Mouse (Mus musculus) limb, embryonic 12.5 days (tissue): ENCODE measurements around the gene Zfp954. TPM values are rescaled to one million over a fixed set of nuclear protein-coding genes. Genes with fewer than 3 reads are reported as not detected.
A peak's percentile ranks its signal among the peaks of the same experiment; 100 is the strongest.
"Not testable (repeated sequence)": the region's sequence is repeated elsewhere in the genome, so short reads cannot be mapped to it uniquely, and the experiment has no call there.

ENCODE experiments used
- ATAC-seq: fragments of 200-750 bp; cut with Nextera tagmentation; 2 replicates; pipeline ENCODE4 v1.8.0; 2017; ENCODE audit warnings: low read depth, moderate TSS enrichment; ENCODE audit not compliant: insufficient number of reproducible peaks, insufficient read depth, low FRiP score, low TSS enrichment
- H3K27ac ChIP-seq: fragments of 300-500 bp; sonication (generic); 2 replicates; pipeline ENCODE4 v1.5.1; 2016; ENCODE audit warnings: mild to moderate bottlenecking, moderate library complexity
- H3K27me3 ChIP-seq: fragments of 300-500 bp; sonication (generic); 2 replicates; pipeline ENCODE4 v1.6.1; 2016; ENCODE audit warnings: mild to moderate bottlenecking, moderate library complexity
- H3K36me3 ChIP-seq: fragments of 300-500 bp; sonication (generic); 2 replicates; pipeline ENCODE4 v1.6.1; 2016; ENCODE audit warnings: mild to moderate bottlenecking, moderate library complexity
- H3K4me1 ChIP-seq: fragments of 300-500 bp; sonication (generic); replicated peaks from 2 replicates; pipeline ENCODE4 v1.6.1; 2016
- H3K4me2 ChIP-seq: fragments of 300-500 bp; sonication (generic); 2 replicates; pipeline ENCODE4 v1.6.1; 2016; ENCODE audit warnings: mild to moderate bottlenecking, moderate library complexity
- H3K4me3 ChIP-seq: fragments of 300-500 bp; sonication (generic); replicated peaks from 2 replicates; pipeline ENCODE4 v1.5.1; 2016; ENCODE audit warnings: mild to moderate bottlenecking
- H3K9ac ChIP-seq: fragments of 300-500 bp; sonication (generic); replicated peaks from 2 replicates; pipeline ENCODE4 v1.6.1; 2016; ENCODE audit warnings: mild to moderate bottlenecking, moderate library complexity
- H3K9me3 ChIP-seq: fragments of 300-500 bp; sonication (generic); 2 replicates; pipeline ENCODE4 v1.6.1; 2016; ENCODE audit warnings: mild to moderate bottlenecking, moderate library complexity
- WGBS: fragments of 180-500 bp; shearing (Covaris S2); methylation state at CpG from one replicate; pipeline ENCODE4 v1.1.7; 2016; 5-methylcytosine and 5-hydroxymethylcytosine counted together
- polyA plus RNA-seq: library from polyadenylated mRNA; unstranded; fragments of >200 nt; fragmentation: Nextera tagmentation; extraction: Ambion mirVana; gene quantifications from 2 replicates; pipeline ENCODE4 v1.2.1, GENCODE M21; 2016

Gene Zfp954
- 13.3 and 14.8 TPM in 2 replicates for polyA plus RNA-seq

DNA sequence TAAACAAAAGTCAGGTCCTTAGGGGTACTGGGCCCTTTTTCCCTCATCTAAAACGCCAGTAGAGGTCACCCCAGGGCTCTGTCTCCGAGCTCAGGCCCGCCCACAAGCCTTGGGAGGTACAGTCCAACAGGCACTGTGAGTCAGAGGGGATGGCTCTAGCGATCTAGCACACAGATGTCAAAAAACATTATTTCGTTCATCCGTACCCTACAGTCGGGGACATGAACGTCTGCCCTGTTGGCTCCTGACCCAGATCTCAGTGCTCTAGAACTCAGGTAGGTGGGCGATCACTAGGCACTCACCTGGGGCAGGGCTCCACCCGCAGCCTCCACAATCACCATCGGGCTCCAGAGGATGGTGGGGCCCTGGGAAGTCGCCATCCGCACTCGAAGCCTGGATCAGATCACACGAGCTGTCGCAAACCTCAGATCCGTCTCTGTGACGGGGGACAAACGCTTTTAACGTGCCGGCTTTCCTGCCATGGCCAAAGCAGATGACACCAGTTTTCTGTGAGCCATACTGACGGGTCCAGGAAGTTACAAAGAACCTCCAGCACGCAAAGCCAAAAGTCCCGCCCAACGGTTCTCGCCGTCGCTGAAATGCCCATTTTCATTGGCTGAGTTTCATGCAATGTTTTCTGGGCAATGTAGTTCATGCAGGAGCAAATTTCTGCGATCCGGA is at the start of gene Zfp954:
Zfp954 (minus strand) TSS at position 568 of the 681 bp plus-strand sequence.
- no peaks in the 10 kb centered on the region for H3K4me1 ChIP-seq
- peak within 1 kb of the TSS; percentile 63 for H3K9ac ChIP-seq
- peak; percentile 91 for ATAC-seq
- WGBS, result under 1% methylated on average over 30 of the region's 30 CpGs
- peak within 1 kb of the TSS; percentile 62; the same call in 1 of the 2 replicates for H3K27ac ChIP-seq
- peaks cover 30% of the 10 kb centered on the region for H3K36me3 ChIP-seq
- peak within 1 kb of the TSS; percentile 62 for H3K4me2 ChIP-seq
- peak within 1 kb of the TSS; percentile 59 for H3K4me3 ChIP-seq
- H3K9me3 ChIP-seq, result no peaks in the 10 kb centered on the region
- no peaks in the 10 kb centered on the region for H3K27me3 ChIP-seq

DNA sequence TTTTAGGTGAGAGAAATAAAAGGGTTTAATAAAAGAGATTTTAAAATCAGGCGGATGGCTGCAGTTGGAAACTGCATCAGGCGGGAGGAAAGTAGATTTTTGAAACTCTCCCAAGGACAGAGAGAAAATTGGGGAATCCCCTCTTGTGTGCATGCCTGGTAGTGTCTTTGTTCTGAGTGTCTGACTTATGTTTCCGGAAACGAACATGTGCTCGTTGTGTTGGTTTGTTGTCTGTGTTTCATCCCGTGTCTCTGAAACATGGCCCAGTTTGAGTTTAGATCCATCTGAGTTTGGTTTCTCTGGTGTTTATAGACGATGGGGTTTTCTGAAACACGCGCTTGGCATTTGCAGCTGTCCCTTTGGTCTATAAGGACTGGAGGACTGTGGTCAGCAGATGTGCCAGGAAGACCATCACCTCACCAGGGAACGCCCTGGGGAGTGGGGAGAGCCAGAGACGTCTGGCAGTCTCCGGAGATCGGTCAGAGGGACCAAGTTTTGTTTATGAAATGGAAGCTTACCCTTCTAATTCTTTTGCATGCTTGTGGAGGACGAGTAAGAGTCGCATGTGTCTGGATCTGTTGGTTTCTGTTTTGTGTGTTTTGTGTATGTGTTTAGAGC is 24.8 kb upstream of the Zfp954 start:
- Histone ChIP-seq H3K9me3 (peaks cover 11% of the 10 kb centered on the region; the same call in 1 of the 2 replicates), H3K9ac (no peak overlapping the region), H3K36me3 (no peaks in the 10 kb centered on the region), H3K4me1 (no peaks in the 10 kb centered on the region), H3K4me3 (no peak overlapping the region), H3K4me2 (no peak overlapping the region), H3K27me3 (no peaks in the 10 kb centered on the region), H3K27ac (no peak overlapping the region)
- ATAC-seq, result no peak
- WGBS, result 89% methylated on average over 15 of the region's 15 CpGs

DNA sequence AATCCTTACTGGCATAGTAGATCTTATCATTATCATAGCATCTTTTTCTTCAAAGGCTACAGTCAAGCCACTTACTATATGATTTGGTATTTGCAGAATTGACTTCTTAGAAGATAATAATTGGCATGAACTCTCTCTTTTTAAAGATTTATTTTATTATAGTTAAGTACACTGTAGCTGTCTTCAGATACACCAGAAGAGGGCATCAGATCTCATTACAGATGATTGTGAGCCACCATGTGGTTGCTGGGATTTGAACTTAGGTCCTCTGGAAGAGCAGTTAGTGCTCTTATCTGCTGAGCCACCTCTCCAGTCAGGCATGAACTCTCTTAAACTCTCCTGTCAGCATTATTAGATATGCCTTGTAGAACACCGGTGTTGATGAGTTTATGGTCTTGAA is 22.9 kb upstream of the Zfp954 start:
- H3K36me3 ChIP-seq, result no peaks in the 10 kb centered on the region
- H3K9ac ChIP-seq, result no peak overlapping the region
- 77% methylated on average over 1 of the region's 1 CpGs for WGBS
- no peak for ATAC-seq
- H3K27me3 ChIP-seq, result no peaks in the 10 kb centered on the region
- peaks cover 11% of the 10 kb centered on the region; the same call in 1 of the 2 replicates for H3K9me3 ChIP-seq
- no peak overlapping the region for H3K4me2 ChIP-seq
- no peaks in the 10 kb centered on the region for H3K4me1 ChIP-seq
- H3K27ac ChIP-seq, result no peak overlapping the region
- H3K4me3 ChIP-seq, result no peak overlapping the region

DNA sequence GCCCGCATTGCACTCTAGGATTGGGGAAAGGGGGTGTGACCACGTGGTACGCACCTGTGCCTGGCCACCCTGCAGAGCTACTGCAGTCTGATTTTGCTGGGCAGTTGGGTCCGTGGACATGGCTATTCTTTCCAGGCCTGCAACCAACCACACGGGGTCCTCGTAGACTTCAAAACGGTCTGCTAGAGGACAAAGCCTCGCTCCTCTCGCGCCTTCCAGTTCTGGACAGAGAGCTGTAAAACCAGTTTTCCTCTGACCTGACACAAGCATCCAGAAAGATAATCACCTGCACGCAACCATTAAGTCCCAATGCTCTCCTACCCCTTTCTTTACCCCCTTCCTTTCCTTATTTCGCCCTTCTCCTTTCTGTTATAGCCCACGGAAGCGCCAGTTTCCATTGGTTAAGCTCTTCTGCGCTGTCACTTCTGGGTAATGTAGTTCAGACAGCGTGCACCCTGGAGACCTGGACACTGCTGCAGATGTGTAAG is 15.1 kb upstream of the Zfp954 start, which contains the start of gene Zfp773:
Zfp773 (minus strand) TSS at position 377 of the 488 bp plus-strand sequence.
- H3K27ac ChIP-seq, result peak within 1 kb of the TSS; percentile 57; the same call in 1 of the 2 replicates
- peak within 1 kb of the TSS; percentile 65 for H3K9ac ChIP-seq
- peaks cover 4% of the 10 kb centered on the region for H3K36me3 ChIP-seq
- H3K4me3 ChIP-seq, result peak within 1 kb of the TSS; percentile 46
- peak; percentile 96 for ATAC-seq
- H3K4me2 ChIP-seq, result peak within 1 kb of the TSS; percentile 56
- H3K27me3 ChIP-seq, result no peaks in the 10 kb centered on the region
- H3K4me1 ChIP-seq, result 0 out of 2 replicates have a peak, but pooled peaks cover 4% of the 10 kb centered on the region
- WGBS, result 7% methylated on average over 16 of the region's 16 CpGs
- no peaks in the 10 kb centered on the region for H3K9me3 ChIP-seq

DNA sequence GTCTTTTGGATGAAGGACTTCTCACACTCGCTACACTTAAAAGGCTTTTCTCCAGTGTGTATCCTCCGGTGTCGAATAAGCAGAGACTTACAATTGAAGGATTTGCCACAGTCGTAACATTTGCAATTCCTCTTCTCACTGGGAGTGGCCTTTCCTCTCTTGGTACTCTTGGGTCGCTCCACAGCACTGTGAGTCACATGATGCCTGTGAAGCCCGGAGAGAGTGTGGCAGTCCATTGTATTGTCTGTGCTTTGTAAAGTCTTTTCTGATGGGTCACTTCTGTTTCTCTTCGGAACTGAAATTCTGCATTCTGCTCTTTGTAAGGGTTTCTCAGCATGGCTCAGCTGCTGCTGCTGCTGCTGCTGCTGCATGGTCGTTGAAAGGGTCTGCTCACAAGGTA is 11.5 kb upstream of the Zfp954 start:
- Histone ChIP-seq H3K9me3 (no peaks in the 10 kb centered on the region), H3K4me1 (0 out of 2 replicates have a peak, but pooled peaks cover 4% of the 10 kb centered on the region), H3K36me3 (peaks cover 4% of the 10 kb centered on the region), H3K4me2 (no peak overlapping the region), H3K27me3 (no peaks in the 10 kb centered on the region), H3K27ac (no peak overlapping the region), H3K4me3 (no peak overlapping the region), H3K9ac (no peak overlapping the region)
- 80% methylated on average over 8 of the region's 8 CpGs for WGBS
- no peak for ATAC-seq

DNA sequence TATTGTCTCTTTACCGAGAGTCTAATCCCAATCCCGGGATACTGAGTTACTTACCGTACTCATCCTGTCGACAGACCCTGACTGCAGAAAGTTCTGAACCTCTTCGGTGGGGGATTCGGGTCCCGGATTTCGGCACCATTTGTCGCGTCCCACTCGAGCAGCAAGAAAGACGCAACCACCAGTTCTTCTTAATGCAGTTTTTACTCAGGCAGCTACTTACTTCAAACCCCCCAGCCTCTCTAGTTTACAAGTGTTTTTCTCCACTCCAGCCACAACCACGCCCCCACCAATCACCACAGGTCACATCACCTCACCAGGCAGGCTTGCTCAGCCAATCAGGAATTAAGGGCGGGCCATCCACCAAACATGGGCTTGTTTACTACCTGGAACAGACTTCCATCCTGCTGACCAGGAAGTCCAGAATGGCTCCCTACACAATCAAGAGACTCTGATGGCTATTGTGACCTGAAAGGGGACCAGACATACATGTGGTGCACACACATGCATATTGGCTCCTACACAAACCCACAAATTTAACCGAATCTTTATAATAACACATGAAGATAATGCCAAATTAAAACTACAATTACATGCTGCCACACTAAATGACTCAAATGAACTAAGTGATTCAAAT is 9.3 kb upstream of the Zfp954 start:
- H3K4me3 ChIP-seq, H3K27me3 ChIP-seq, H3K9me3 ChIP-seq, H3K27ac ChIP-seq, H3K4me1 ChIP-seq, ATAC-seq, H3K36me3 ChIP-seq, H3K9ac ChIP-seq, H3K4me2 ChIP-seq: not testable (repeated sequence)
- WGBS, result 94% methylated on average over 15 of the region's 15 CpGs

DNA sequence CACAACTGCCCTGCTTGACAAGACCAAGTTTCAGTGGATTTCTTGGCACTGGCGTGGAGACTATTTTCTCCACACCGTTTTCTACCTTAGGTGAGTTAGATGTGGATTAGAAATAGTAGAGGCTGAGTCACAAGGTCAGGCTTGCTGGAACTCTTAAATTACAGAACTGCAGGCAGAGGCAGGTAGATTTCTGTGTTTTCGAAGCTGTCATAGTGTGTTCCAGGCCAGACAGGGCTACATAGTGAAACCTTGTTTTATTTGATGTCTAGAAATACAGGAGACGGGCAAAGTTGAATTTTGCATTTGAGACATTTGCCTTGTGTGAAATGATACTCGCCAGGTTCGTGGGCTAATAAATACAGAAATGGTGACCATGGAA is 303 bp upstream of the Zfp954 start:
- H3K36me3 ChIP-seq, result peaks cover 25% of the 10 kb centered on the region
- H3K27me3 ChIP-seq, result no peaks in the 10 kb centered on the region
- H3K9me3 ChIP-seq, result no peaks in the 10 kb centered on the region
- no peak overlapping the region for H3K9ac ChIP-seq
- peak; percentile 14; the same call in 1 of the 2 replicates for ATAC-seq
- H3K27ac ChIP-seq, result no peak overlapping the region
- no peaks in the 10 kb centered on the region for H3K4me1 ChIP-seq
- 52% methylated on average over 6 of the region's 6 CpGs for WGBS
- peak overlapping the region; percentile 62 for H3K4me2 ChIP-seq
- H3K4me3 ChIP-seq, result peak overlapping the region; percentile 59

DNA sequence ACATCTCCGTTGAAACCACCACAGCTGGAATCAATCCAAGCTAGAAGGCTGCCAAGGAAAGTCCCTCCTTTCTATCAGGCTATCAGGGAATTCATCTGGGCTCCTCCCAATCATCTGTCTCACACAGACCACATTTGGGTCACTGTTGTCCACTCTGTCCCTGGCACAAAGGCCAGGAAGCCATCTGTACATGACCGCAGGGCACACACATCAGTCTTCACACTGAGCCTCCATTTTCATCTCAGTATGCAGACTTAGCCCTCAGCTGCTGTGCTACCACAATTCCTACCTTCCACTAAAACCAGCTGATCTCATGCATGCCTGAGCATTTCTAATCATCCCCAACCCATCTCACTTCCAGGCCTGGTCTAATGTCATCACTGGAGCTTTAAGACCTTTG is 2.8 kb downstream of the Zfp954 start:
- 93% methylated on average over 2 of the region's 2 CpGs for WGBS
- H3K36me3 ChIP-seq, result peaks cover 53% of the 10 kb centered on the region

DNA sequence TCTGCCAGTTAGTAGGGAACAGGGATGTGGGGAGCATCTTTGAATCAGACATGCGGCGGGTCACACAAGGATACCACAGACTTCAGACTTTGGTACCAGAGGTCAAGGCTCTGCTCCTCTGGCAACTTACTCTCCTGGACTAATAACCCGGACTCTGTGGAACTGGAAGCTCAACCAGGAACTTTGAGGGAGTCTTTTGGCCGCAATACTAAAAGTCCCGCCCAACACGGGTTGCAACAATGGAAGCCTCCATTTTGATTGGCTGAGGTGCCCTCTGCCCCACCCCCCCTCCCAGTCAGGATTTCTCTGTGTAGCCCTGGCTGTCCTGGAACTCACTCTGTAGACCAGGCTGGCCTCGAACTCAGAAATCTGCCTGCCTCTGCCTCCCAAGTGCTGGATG is 12.8 kb downstream of the Zfp954 start:
- WGBS, result 88% methylated on average over 7 of the region's 7 CpGs
- peaks cover 11% of the 10 kb centered on the region; the same call in 1 of the 2 replicates for H3K9me3 ChIP-seq

More for the DNA sequence above, 2.8 kb downstream of the Zfp954 start:
- no peak overlapping the region for H3K4me2 ChIP-seq
- H3K4me3 ChIP-seq, result no peak overlapping the region
- no peak overlapping the region for H3K9ac ChIP-seq
- no peak overlapping the region for H3K27ac ChIP-seq
- no peaks in the 10 kb centered on the region for H3K4me1 ChIP-seq
- H3K27me3 ChIP-seq, result no peaks in the 10 kb centered on the region
- H3K9me3 ChIP-seq, result no peaks in the 10 kb centered on the region
- ATAC-seq, result no peak

More for the DNA sequence above, 12.8 kb downstream of the Zfp954 start:
- no peak overlapping the region for H3K27ac ChIP-seq
- no peak overlapping the region for H3K4me2 ChIP-seq
- peaks cover 5% of the 10 kb centered on the region; the same call in 1 of the 2 replicates for H3K36me3 ChIP-seq
- H3K9ac ChIP-seq, result no peak overlapping the region
- no peaks in the 10 kb centered on the region for H3K27me3 ChIP-seq
- no peak for ATAC-seq
- H3K4me1 ChIP-seq, result no peaks in the 10 kb centered on the region
- H3K4me3 ChIP-seq, result no peak overlapping the region
